22 mouse cellular contexts compared by ENCODE assay signal in the genomic region with DNA sequence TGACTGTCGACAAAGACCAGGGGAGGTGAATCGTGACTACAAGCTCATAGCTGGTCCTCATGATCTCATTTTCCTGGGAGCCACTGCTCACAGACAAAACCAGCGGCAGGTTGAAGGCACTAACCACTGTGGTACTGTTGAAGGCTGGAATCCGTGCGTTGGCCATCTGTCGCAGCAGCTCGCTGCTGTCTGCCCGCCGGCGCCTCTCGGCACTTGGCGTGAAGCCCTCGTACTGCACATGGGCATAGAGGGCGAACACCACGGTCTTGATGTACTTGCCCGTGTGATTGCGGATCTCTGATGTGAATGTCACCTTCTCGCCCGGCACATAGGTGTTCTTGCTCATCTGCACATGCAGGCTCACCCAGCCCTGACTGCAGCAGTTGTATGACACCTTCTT. TPM values are rescaled to one million over a fixed set of nuclear protein-coding genes. Genes with fewer than 3 reads are reported as not detected.
DNase-seq lines count a peak whose midpoint lies in the region; ATAC-seq and TF ChIP-seq lines count a peak whose summit lies in the region.
"Had no signal": no experiment of that assay in that cellular context is flagged by ENCODE, and none has a peak within 500 bp of the region (broad histone marks: within the 10 kb centered on the region; RNA-seq: fewer than 3 reads in every experiment).

No protein-coding gene starts in this region.

- no peaks in the 10 kb centered on the region for H3K36me3 ChIP-seq in ES-E14 (ENCODE audit: control insufficient read depth, insufficient read depth, low read length, poor library complexity, severe bottlenecking)
- H3K36me3 ChIP-seq: forebrain, embryonic 10.5 days; neural tube, embryonic 12.5 days had no signal

- H3K4me1 ChIP-seq in ES-E14 (ENCODE audit: control insufficient read depth in 2 of 2, insufficient read depth in 2 of 2, low read length in 2 of 2, poor library complexity in 1 of 2) = peaks cover 6 to 17% of the 10 kb centered on the region in 2 experiments

- TF ChIP-seq CTCF in brain, embryonic 14.5 days (IDR thresholded peaks at IDR 0.05; ENCODE audit: borderline replicate concordance, extremely low read depth, insufficient read depth, insufficient read length) = no peak

- intact Hi-C loops in left cerebral cortex, postnatal 4 days (cut with DNase I) = no loop called here

- no peak overlapping the region for H3K27ac ChIP-seq in ES-E14 (ENCODE audit: insufficient read depth, low read depth, low read length, poor library complexity, severe bottlenecking)
- H3K27ac ChIP-seq: forebrain, embryonic 10.5 days; neural tube, embryonic 12.5 days had no signal

- TF ChIP-seq POLR2A in brain, embryonic 14.5 days (IDR thresholded peaks at IDR 0.05; ENCODE audit: borderline replicate concordance, extremely low read depth, insufficient read depth, insufficient read length, poor library complexity, severe bottlenecking) = no peak

- no peaks in the 10 kb centered on the region for H3K9me3 ChIP-seq in ES-E14 (ENCODE audit: control insufficient read depth, insufficient read depth, low read depth, low read length)
- H3K9me3 ChIP-seq: forebrain, embryonic 10.5 days; neural tube, embryonic 12.5 days had no signal

- peak overlapping the region in 1 of 2 experiments; percentile 17; a peak in 1 of 4 replicates for H3K4me3 ChIP-seq in ES-E14 (ENCODE audit: insufficient read depth in 1 of 2, low read depth in 1 of 2, low read length in 2 of 2, poor library complexity in 1 of 2, severe bottlenecking in 1 of 2)
- H3K4me3 ChIP-seq: forebrain, embryonic 10.5 days; neural tube, embryonic 12.5 days had no signal

- no peak for ATAC-seq in CD4-positive, CD25-positive, alpha-beta regulatory T cell, adult 4 months
- ATAC-seq: liver, postnatal 0 days had no signal

- H3K9ac ChIP-seq in ES-E14 (ENCODE audit: insufficient read depth, low read depth, low read length, poor library complexity, severe bottlenecking) = peak overlapping the region; percentile 41; the same call in 1 of the 2 replicates
- H3K9ac ChIP-seq: liver, postnatal 0 days; neural tube, embryonic 12.5 days had no signal

- DNase-seq in left cerebral cortex, postnatal 4 days = peak; percentile 94
- no peak for DNase-seq in left cerebral cortex, adult 9 months (ENCODE audit: low spot score in 2 of 2)
- DNase-seq in ES-E14 (ENCODE audit: low read depth, low spot score) = no peak
- peak; percentile 36 for DNase-seq in brain, embryonic 14.5 days (ENCODE audit: low read depth)
- peak; percentile 80 to 88 for DNase-seq in cerebellum, postnatal 14 days
- DNase-seq in frontal cortex, postnatal 10 days (ENCODE audit: low spot score in 2 of 2) = no peak
- DNase-seq: adrenal gland, adult 2 months; kidney, adult 8-10 months; kidney, postnatal 36 days; liver; liver, postnatal 0 days; lung, postnatal 36 days had no signal

- in situ Hi-C loops in ES-E14 (cut with MboI; ENCODE audit: low sequenced_read_pairs in 2 of 2, unreplicated experiment in 2 of 2) = no loop called here

TF ChIP-seq in ES-E14, 5 proteins besides CTCF, POLR2A, EP300 and RAD21:
- TF ChIP-seq ZC3H11A (IDR thresholded peaks at IDR 0.05; ENCODE audit: borderline replicate concordance, low read depth, low read length) = no peak
- TF ChIP-seq ZNF384 (IDR thresholded peaks at IDR 0.05; ENCODE audit: low read depth, low read length) = no peak
- no peak for TF ChIP-seq HCFC1 (IDR thresholded peaks at IDR 0.05; ENCODE audit: borderline replicate concordance, insufficient read depth, low read length)

RNA-seq across cellular contexts. Expression of gene Plin3, which starts 1.6 kb away (rescaled TPM):
- total RNA-seq in left cerebral cortex, postnatal 4 days (2021) = 1 to 10 TPM; 4.5 to 6.1 TPM
- 40.5 and 53.9 TPM in 2 replicates for total RNA-seq in ES-E14 (2012; rRNA removed)
- polyA plus RNA-seq in brain, embryonic 14.5 days (2012; rRNA removed) = 6.4 and 8.3 TPM in 2 replicates
- 10 to 100 TPM; 31.8 to 32.1 TPM for polyA plus RNA-seq in CD4-positive, CD25-positive, alpha-beta regulatory T cell, adult 4 months (2017; shearing (Covaris generic))

RNA-seq across cellular contexts. Expression of gene Arrdc5, which starts 5.8 kb away (rescaled TPM):
- not detected for total RNA-seq in left cerebral cortex, postnatal 4 days (2021)
- 0.21 TPM in 1 of 2 replicates, not detected in the other for total RNA-seq in ES-E14 (2012; rRNA removed)
- polyA plus RNA-seq in brain, embryonic 14.5 days (2012; rRNA removed) = not detected in 2 replicates
- not detected for polyA plus RNA-seq in CD4-positive, CD25-positive, alpha-beta regulatory T cell, adult 4 months (2017; shearing (Covaris generic))
- total RNA-seq: adrenal gland, adult 2 months; gastrocnemius, postnatal 4 days; heart, postnatal 25 days; layer of hippocampus, postnatal 25 days; left cerebral cortex, postnatal 25 days; monocyte, adult 5-6 weeks had no signal
- polyA plus RNA-seq: adrenal gland, adult 2 months; embryonic facial prominence, embryonic 14.5 days; forebrain, embryonic 10.5 days; heart, embryonic 11.5 days; liver, postnatal 0 days; neural tube, embryonic 12.5 days had no signal

RNA-seq across cellular contexts. Expression of gene Uhrf1, which starts 8.9 kb away (rescaled TPM):
- 10 to 100 TPM; 12.3 to 16.2 TPM for total RNA-seq in left cerebral cortex, postnatal 4 days (2021)
- total RNA-seq in ES-E14 (2012; rRNA removed) = 238 and 265 TPM in 2 replicates
- polyA plus RNA-seq in brain, embryonic 14.5 days (2012; rRNA removed) = 39.8 and 50.9 TPM in 2 replicates
- polyA plus RNA-seq in CD4-positive, CD25-positive, alpha-beta regulatory T cell, adult 4 months (2017; shearing (Covaris generic)) = 10 to 100 TPM in 1 of 2 experiments, 1 to 10 TPM in 1; 8.5 to 28.4 TPM

RNA-seq across cellular contexts. Expression of gene Ticam1, which starts 17.7 kb away (rescaled TPM):
- 1 to 10 TPM; 3.4 to 3.7 TPM for total RNA-seq in left cerebral cortex, postnatal 4 days (2021)
- total RNA-seq in ES-E14 (2012; rRNA removed) = 2.4 and 2.8 TPM in 2 replicates
- polyA plus RNA-seq in brain, embryonic 14.5 days (2012; rRNA removed) = 3.4 and 3.7 TPM in 2 replicates
- 10 to 100 TPM in 1 of 2 experiments, 1 to 10 TPM in 1; 8.9 to 11.6 TPM for polyA plus RNA-seq in CD4-positive, CD25-positive, alpha-beta regulatory T cell, adult 4 months (2017; shearing (Covaris generic))

RNA-seq across cellular contexts. Expression of gene Kdm4b, which starts 31.6 kb away (rescaled TPM):
- total RNA-seq in left cerebral cortex, postnatal 4 days (2021) = 100 to 1,000 TPM; 111 to 112 TPM
- total RNA-seq in ES-E14 (2012; rRNA removed) = 21.1 and 43.7 TPM in 2 replicates
- 64.6 and 86.5 TPM in 2 replicates for polyA plus RNA-seq in brain, embryonic 14.5 days (2012; rRNA removed)
- polyA plus RNA-seq in CD4-positive, CD25-positive, alpha-beta regulatory T cell, adult 4 months (2017; shearing (Covaris generic)) = 1 to 10 TPM; 5.3 to 7.0 TPM

Comparison
In these comparisons a context has a peak if more than half of its experiments do, and no peak if none do; other contexts are left out.
1. DNase-seq: peak in left cerebral cortex, postnatal 4 days (single experiment), brain, embryonic 14.5 days (single experiment) and cerebellum, postnatal 14 days (2 of 2); none in left cerebral cortex, adult 9 months (0 of 2), ES-E14 (single experiment) and frontal cortex, postnatal 10 days (0 of 2).
2. RNA of gene Uhrf1, which starts 8.9 kb away (total RNA-seq): 238 to 265 TPM in ES-E14; 12.3 to 16.2 TPM in left cerebral cortex, postnatal 4 days; every median in the first group is over 10 times any median in the second.